Mouse (Mus musculus) neural tube, embryonic 13.5 days (tissue): ENCODE data around the gene Taf8. TPM values are rescaled to one million over a fixed set of nuclear protein-coding genes. Genes with fewer than 3 reads are reported as not detected.

Experiments used
- ATAC-seq: fragments of 200-750 bp; cut with Nextera tagmentation; 2 replicates; pipeline ENCODE4 v1.8.0; 2017; ENCODE audit warnings: low read depth, mild to moderate bottlenecking, moderate TSS enrichment, moderate library complexity
- H3K27ac ChIP-seq: fragments of 300-500 bp; sonication (generic); replicated peaks from 2 replicates; pipeline ENCODE4 v1.5.1; 2015; ENCODE audit warnings: moderate library complexity, mild to moderate bottlenecking, inconsistent platforms
- H3K27me3 ChIP-seq: fragments of 300-500 bp; sonication (generic); 2 replicates; pipeline ENCODE4 v1.6.1; 2015; ENCODE audit warnings: mild to moderate bottlenecking, inconsistent platforms
- H3K36me3 ChIP-seq: fragments of 300-500 bp; sonication (generic); 2 replicates; pipeline ENCODE4 v1.6.1; 2015; ENCODE audit warnings: mild to moderate bottlenecking, inconsistent platforms
- H3K4me1 ChIP-seq: fragments of 300-500 bp; sonication (generic); replicated peaks from 2 replicates; pipeline ENCODE4 v1.6.1; 2015; ENCODE audit warnings: inconsistent platforms
- H3K4me2 ChIP-seq: fragments of 300-500 bp; sonication (generic); 2 replicates; pipeline ENCODE4 v1.6.1; 2015; ENCODE audit warnings: inconsistent platforms, mild to moderate bottlenecking, moderate library complexity
- H3K4me3 ChIP-seq: fragments of 300-500 bp; sonication (generic); 2 replicates; pipeline ENCODE4 v1.5.1; 2015; ENCODE audit warnings: mild to moderate bottlenecking, inconsistent platforms
- H3K9ac ChIP-seq: fragments of 300-500 bp; sonication (generic); 2 replicates; pipeline ENCODE4 v1.6.1; 2015; ENCODE audit warnings: moderate library complexity, mild to moderate bottlenecking, inconsistent platforms
- H3K9me3 ChIP-seq: fragments of 300-500 bp; sonication (generic); 2 replicates; pipeline ENCODE4 v1.6.1; 2016; ENCODE audit warnings: inconsistent platforms
- WGBS: fragments of 180-500 bp; shearing (Covaris S2); methylation state at CpG from one replicate; pipeline ENCODE4 v1.1.7; 2015; 5-methylcytosine and 5-hydroxymethylcytosine counted together
- polyA plus RNA-seq: library from polyadenylated mRNA; unstranded; fragments of >200 nt; fragmentation: Nextera tagmentation; extraction: Ambion mirVana; gene quantifications from 2 replicates; pipeline ENCODE4 v1.2.1, GENCODE M21; 2015

Taf8 gene
- polyA plus RNA-seq, 1 experiment from 2014 or later = 23.2 TPM

- ATAC-seq = no peak
- H3K27ac ChIP-seq = no peak overlapping the region
- WGBS = 88% methylated on average over 4 of the region's 4 CpGs
- H3K27me3 ChIP-seq = peaks cover under 1% of the 10 kb centered on the region; the same call in 1 of the 2 replicates
- H3K9me3 ChIP-seq = no peaks in the 10 kb centered on the region
- no peak overlapping the region for H3K9ac ChIP-seq
- no peak overlapping the region for H3K4me2 ChIP-seq
- no peaks in the 10 kb centered on the region for H3K36me3 ChIP-seq
- H3K4me1 ChIP-seq = peaks cover 9% of the 10 kb centered on the region
- H3K4me3 ChIP-seq = no peak overlapping the region
Measured at GRCm38 (mm10) chr17:47475181-47475580, 26.9 kb downstream of the Taf8 start.

DNA sequence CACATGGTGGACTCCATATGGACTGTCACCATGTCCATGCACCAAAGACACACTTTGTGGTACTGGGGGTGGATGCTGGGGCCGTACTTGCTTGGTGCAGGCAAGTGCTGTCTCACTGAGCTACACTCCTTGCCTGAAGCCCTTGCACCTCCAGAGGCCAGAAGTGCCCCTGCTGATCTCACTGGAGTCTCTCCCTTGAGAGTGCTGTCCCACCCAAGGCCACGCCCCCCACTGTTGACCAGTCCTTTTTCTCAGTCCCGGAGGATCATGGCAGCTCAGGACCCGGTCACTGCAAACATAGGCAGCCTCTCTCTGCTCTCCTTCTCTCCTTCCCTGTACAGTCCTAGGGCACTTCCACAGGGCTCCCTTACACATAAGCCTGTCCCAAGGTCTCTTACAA is 27.8 kb downstream of the Taf8 start:
- peaks cover 10% of the 10 kb centered on the region for H3K4me1 ChIP-seq
- WGBS = 84% methylated on average over 4 of the region's 4 CpGs
- H3K36me3 ChIP-seq = no peaks in the 10 kb centered on the region
- H3K27ac ChIP-seq = no peak overlapping the region
- no peaks in the 10 kb centered on the region for H3K9me3 ChIP-seq
- no peak for ATAC-seq
- peaks cover 9% of the 10 kb centered on the region for H3K27me3 ChIP-seq
- no peak overlapping the region for H3K4me3 ChIP-seq
- no peak overlapping the region for H3K9ac ChIP-seq
- no peak overlapping the region for H3K4me2 ChIP-seq

DNA sequence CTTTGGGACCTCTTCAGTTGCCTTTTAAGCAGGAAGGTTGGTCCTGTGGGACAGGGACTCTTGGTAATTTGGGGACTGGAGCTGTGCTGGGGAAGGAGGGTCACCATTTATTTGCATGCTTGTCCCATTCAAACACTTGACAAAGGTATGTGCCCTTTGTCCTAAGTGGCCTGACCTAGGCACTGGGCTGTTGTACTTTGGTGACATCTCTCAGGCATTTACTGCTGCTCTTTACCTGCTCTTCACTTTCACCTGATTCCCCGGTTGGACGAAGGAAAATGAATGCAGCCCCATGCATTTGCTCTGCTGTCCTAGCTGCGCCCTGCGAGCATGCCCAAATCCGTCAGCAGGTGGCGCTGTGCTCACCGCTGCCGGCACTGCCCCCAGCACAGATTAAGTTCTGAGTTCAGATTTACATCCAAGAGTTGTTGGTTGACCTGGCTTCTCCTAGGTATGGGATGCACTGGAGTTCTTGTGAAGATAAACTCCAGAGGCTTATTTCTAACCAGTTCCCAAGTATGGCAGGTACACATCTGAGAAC is 28.6 kb downstream of the Taf8 start:
- H3K4me2 ChIP-seq = no peak overlapping the region
- H3K4me1 ChIP-seq = peaks cover 11% of the 10 kb centered on the region
- no peak overlapping the region for H3K9ac ChIP-seq
- no peaks in the 10 kb centered on the region for H3K36me3 ChIP-seq
- 15% methylated on average over 8 of the region's 8 CpGs for WGBS
- peaks cover 17% of the 10 kb centered on the region for H3K27me3 ChIP-seq
- H3K27ac ChIP-seq = no peak overlapping the region
- H3K4me3 ChIP-seq = no peak overlapping the region
- no peaks in the 10 kb centered on the region for H3K9me3 ChIP-seq
- no peak for ATAC-seq

- Histone ChIP-seq H3K27me3 (peaks cover 25% of the 10 kb centered on the region), H3K27ac (no peak overlapping the region), H3K4me1 (peaks cover 18% of the 10 kb centered on the region), H3K4me2 (no peak overlapping the region), H3K36me3 (no peaks in the 10 kb centered on the region), H3K4me3 (no peak overlapping the region), H3K9ac (no peak overlapping the region), H3K9me3 (no peaks in the 10 kb centered on the region)
- no peak for ATAC-seq
- 47% methylated on average over 15 of the region's 15 CpGs for WGBS
Measured at GRCm38 (mm10) chr17:47472435-47473350, 29.4 kb downstream of the Taf8 start.

- H3K4me3 ChIP-seq = no peak overlapping the region
- no peaks in the 10 kb centered on the region for H3K36me3 ChIP-seq
- H3K4me1 ChIP-seq = peaks cover 19% of the 10 kb centered on the region
- H3K9me3 ChIP-seq = no peaks in the 10 kb centered on the region
- H3K27ac ChIP-seq = no peak overlapping the region
- ATAC-seq = no peak
- 67% methylated on average over 5 of the region's 5 CpGs for WGBS
- H3K27me3 ChIP-seq = peaks cover 42% of the 10 kb centered on the region
- H3K9ac ChIP-seq = no peak overlapping the region
- H3K4me2 ChIP-seq = no peak overlapping the region
Measured at GRCm38 (mm10) chr17:47470686-47471085, 31.4 kb downstream of the Taf8 start.

DNA sequence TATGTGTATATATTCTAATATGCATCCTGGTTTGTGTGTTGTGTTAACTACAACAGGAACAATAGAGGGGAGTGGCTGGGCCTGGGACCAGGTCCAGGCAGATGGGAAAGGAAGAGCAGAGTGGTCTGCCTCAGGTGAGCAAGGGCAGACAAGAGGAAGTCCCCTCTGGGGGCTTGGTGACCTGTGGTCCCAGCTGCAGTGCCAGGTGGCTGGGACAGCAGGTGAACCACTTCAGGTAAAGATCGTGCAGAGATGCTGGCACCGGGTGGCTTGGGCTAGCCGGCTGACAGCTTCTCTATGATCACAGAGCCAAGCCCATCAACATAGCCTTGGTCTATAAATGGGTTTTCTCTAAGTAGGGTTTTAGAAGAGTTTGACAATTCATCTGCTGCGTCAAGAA is 32.0 kb downstream of the Taf8 start:
- ATAC-seq = no peak
- no peak overlapping the region for H3K9ac ChIP-seq
- H3K9me3 ChIP-seq = no peaks in the 10 kb centered on the region
- H3K4me1 ChIP-seq = peaks cover 19% of the 10 kb centered on the region
- H3K4me2 ChIP-seq = no peak overlapping the region
- no peak overlapping the region for H3K4me3 ChIP-seq
- WGBS = 95% methylated on average over 4 of the region's 4 CpGs
- H3K36me3 ChIP-seq = no peaks in the 10 kb centered on the region
- H3K27me3 ChIP-seq = peaks cover 46% of the 10 kb centered on the region
- no peak overlapping the region for H3K27ac ChIP-seq

- no peak overlapping the region for H3K27ac ChIP-seq
- H3K9ac ChIP-seq = no peak overlapping the region
- 83% methylated on average over 4 of the region's 4 CpGs for WGBS
- peaks cover 19% of the 10 kb centered on the region for H3K4me1 ChIP-seq
- H3K9me3 ChIP-seq = no peaks in the 10 kb centered on the region
- no peak overlapping the region for H3K4me2 ChIP-seq
- H3K27me3 ChIP-seq = peaks cover 51% of the 10 kb centered on the region
- H3K4me3 ChIP-seq = no peak overlapping the region
- no peaks in the 10 kb centered on the region for H3K36me3 ChIP-seq
- no peak for ATAC-seq
Measured at GRCm38 (mm10) chr17:47469642-47470041, 32.5 kb downstream of the Taf8 start.

GRCm38 (mm10) chr17:47468466-47468865 is 33.6 kb downstream of the Taf8 start:
- H3K4me2 ChIP-seq = peak overlapping the region; percentile 35
- no peak for ATAC-seq
- H3K4me1 ChIP-seq = peaks cover 19% of the 10 kb centered on the region
- peak overlapping the region; percentile 14 for H3K4me3 ChIP-seq
- H3K9ac ChIP-seq = 0 out of 2 replicates have a peak overlapping the region, but pooled peaks have one; percentile 31
- no peaks in the 10 kb centered on the region for H3K9me3 ChIP-seq
- H3K27ac ChIP-seq = no peak overlapping the region
- no peaks in the 10 kb centered on the region for H3K36me3 ChIP-seq
- H3K27me3 ChIP-seq = peaks cover 57% of the 10 kb centered on the region
- WGBS = 4% methylated on average over 34 of the region's 34 CpGs

DNA sequence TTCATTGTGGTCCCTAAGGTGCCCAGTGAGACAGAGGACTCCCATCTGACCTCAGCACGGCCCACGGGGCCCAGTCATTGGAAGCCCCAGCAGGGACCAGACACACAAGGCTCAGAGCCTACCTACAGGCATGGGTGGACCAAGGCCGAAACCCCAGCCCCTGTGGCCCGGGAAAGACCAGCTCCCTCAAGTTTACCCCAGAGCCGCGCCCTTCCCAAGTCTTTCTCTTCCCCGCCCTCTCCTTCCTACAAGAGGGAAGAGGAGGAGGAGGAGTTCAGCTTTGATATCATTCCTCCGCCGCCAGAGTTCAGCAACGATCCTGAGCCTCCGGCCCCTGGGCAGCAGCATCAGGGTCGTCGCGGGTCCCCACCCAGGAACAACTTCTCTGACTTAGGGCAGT is 34.0 kb downstream of the Taf8 start:
- Histone ChIP-seq H3K27ac (no peak overlapping the region), H3K4me1 (peaks cover 19% of the 10 kb centered on the region), H3K9me3 (no peaks in the 10 kb centered on the region), H3K4me2 (peak overlapping the region; percentile 35), H3K9ac (no peak overlapping the region), H3K36me3 (no peaks in the 10 kb centered on the region), H3K4me3 (peak overlapping the region; percentile 14), H3K27me3 (peaks cover 57% of the 10 kb centered on the region)
- WGBS = 16% methylated on average over 14 of the region's 14 CpGs
- ATAC-seq = no peak

- H3K9me3 ChIP-seq = no peaks in the 10 kb centered on the region
- 62% methylated on average over 11 of the region's 11 CpGs for WGBS
- no peak overlapping the region for H3K9ac ChIP-seq
- no peak for ATAC-seq
- no peak overlapping the region for H3K4me2 ChIP-seq
- peaks cover 19% of the 10 kb centered on the region for H3K4me1 ChIP-seq
- H3K27me3 ChIP-seq = peaks cover 57% of the 10 kb centered on the region
- no peak overlapping the region for H3K4me3 ChIP-seq
- no peaks in the 10 kb centered on the region for H3K36me3 ChIP-seq
- H3K27ac ChIP-seq = no peak overlapping the region
Measured at GRCm38 (mm10) chr17:47467659-47468058, 34.4 kb downstream of the Taf8 start.

- no peak overlapping the region for H3K9ac ChIP-seq
- H3K4me2 ChIP-seq = no peak overlapping the region
- peaks cover 57% of the 10 kb centered on the region for H3K27me3 ChIP-seq
- H3K27ac ChIP-seq = no peak overlapping the region
- WGBS = 31% methylated on average over 9 of the region's 9 CpGs
- no peaks in the 10 kb centered on the region for H3K36me3 ChIP-seq
- H3K4me3 ChIP-seq = no peak overlapping the region
- H3K9me3 ChIP-seq = no peaks in the 10 kb centered on the region
- no peak for ATAC-seq
- peaks cover 19% of the 10 kb centered on the region for H3K4me1 ChIP-seq
Measured at GRCm38 (mm10) chr17:47466284-47466683, 35.8 kb downstream of the Taf8 start.

DNA sequence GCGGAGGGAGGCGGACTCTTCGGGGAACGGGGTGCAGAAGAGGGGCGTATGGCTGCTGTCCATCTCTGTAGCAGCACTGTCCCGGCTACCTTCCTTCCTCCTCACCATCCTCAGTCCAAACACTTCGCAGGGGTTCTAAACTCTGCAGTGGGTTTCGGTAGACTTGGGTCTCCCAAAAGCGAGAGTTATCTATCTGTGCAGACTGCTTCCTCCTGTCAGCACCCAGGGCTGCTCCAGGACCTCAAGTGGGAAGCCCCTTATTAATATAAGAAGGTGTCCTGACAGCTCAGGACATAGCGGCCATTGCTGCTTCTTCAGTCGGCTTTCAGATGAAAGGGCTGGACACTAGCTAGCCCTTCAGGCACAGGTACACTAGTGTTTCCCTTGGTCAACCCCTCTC is 37.1 kb downstream of the Taf8 start:
- no peaks in the 10 kb centered on the region for H3K36me3 ChIP-seq
- H3K4me1 ChIP-seq = 0 out of 2 replicates have a peak, but pooled peaks cover 9% of the 10 kb centered on the region
- no peak overlapping the region for H3K4me3 ChIP-seq
- no peak overlapping the region for H3K27ac ChIP-seq
- 85% methylated on average over 11 of the region's 11 CpGs for WGBS
- H3K9me3 ChIP-seq = no peaks in the 10 kb centered on the region
- H3K9ac ChIP-seq = no peak overlapping the region
- H3K27me3 ChIP-seq = peaks cover 58% of the 10 kb centered on the region
- no peak overlapping the region for H3K4me2 ChIP-seq
- ATAC-seq = no peak
